Mouse (Mus musculus) gastrocnemius, postnatal 36 days (tissue): ENCODE data around the gene Aldh3b2. TPM values are rescaled to one million over a fixed set of nuclear protein-coding genes. Genes with fewer than 3 reads are reported as not detected.

Experiments used
- DNase-seq, 2 experiments: peaks; one replicate each; pipeline ENCODE4 v3.0.0; 2022
- intact Hi-C: fragments of 180-260 bp; cut with DNase I; formaldehyde crosslinking; loops from one replicate; pipeline ENCODE4 v1.15.1; 2025
- long read RNA-seq, 2 experiments: library from polyadenylated mRNA; stranded (forward); transcript quantifications; one replicate each; pipeline ENCODE4 v2.0.0; 2021
- total RNA-seq, 2 experiments: library from RNA; stranded (reverse); gene quantifications; 2 replicates each; pipeline ENCODE4 v1.2.3; 2021

The Aldh3b2 gene
- under 1 TPM; 0.20 to 0.23 TPM for total RNA-seq
- long read RNA-seq, experiment 1: 0 reads
- long read RNA-seq, experiment 2: 0 reads

- intact Hi-C loops: no loop called here
- DNase-seq: no peak
Observed at GRCm38 (mm10) chr19:3972229-3972628, at the start of gene Aldh3b2. Gene Aldh3b2 (plus strand): TSS chr19:3972328.

- DNase-seq: no peak
- intact Hi-C loops: no loop called here
Observed at GRCm38 (mm10) chr19:3922661-3923371, 49.3 kb upstream of the Aldh3b2 start.

- intact Hi-C loops: no loop called here
- DNase-seq: peak in 1 of 2 experiments; percentile 62
Observed at GRCm38 (mm10) chr19:3923586-3923985, 48.5 kb upstream of the Aldh3b2 start.

- intact Hi-C loops: no loop called here
- DNase-seq: no peak
Observed at GRCm38 (mm10) chr19:3924190-3924589, 47.9 kb upstream of the Aldh3b2 start.

- no peak for DNase-seq
- intact Hi-C loops: no loop called here
Observed at GRCm38 (mm10) chr19:3924868-3925267, 47.3 kb upstream of the Aldh3b2 start.

GRCm38 (mm10) chr19:3925859-3926258 is 46.3 kb upstream of the Aldh3b2 start:
- no peak for DNase-seq
- intact Hi-C loops: no loop called here

- intact Hi-C loops: no loop called here
- DNase-seq: no peak
Observed at GRCm38 (mm10) chr19:3926279-3926678, 45.8 kb upstream of the Aldh3b2 start.

GRCm38 (mm10) chr19:3926685-3927084 is 45.4 kb upstream of the Aldh3b2 start:
- intact Hi-C loops: no loop called here
- DNase-seq: no peak

GRCm38 (mm10) chr19:3927989-3928388 is 44.1 kb upstream of the Aldh3b2 start:
- DNase-seq: no peak
- intact Hi-C loops: no loop called here

- intact Hi-C loops: no loop called here
- DNase-seq: no peak
Observed at GRCm38 (mm10) chr19:3928779-3929178, 43.3 kb upstream of the Aldh3b2 start.

- peak; percentile 90 to 94 for DNase-seq
- intact Hi-C loops: no loop called here
Observed at GRCm38 (mm10) chr19:3929211-3929941, 42.8 kb upstream of the Aldh3b2 start, which contains the start of gene Aldh3b1. Gene Aldh3b1 (minus strand): TSS chr19:3929808.

GRCm38 (mm10) chr19:3930262-3931057 is 41.7 kb upstream of the Aldh3b2 start:
- intact Hi-C loops: no loop called here

GRCm38 (mm10) chr19:3931716-3932115 is 40.4 kb upstream of the Aldh3b2 start:
- DNase-seq: no peak
- intact Hi-C loops: no loop called here

More at GRCm38 (mm10) chr19:3930262-3931057, 41.7 kb upstream of the Aldh3b2 start:
- no peak for DNase-seq

- peak; percentile 63 to 68 for DNase-seq
- intact Hi-C loops: no loop called here
Observed at GRCm38 (mm10) chr19:3935032-3935895, 36.9 kb upstream of the Aldh3b2 start, which contains the start of gene Unc93b1. Gene Unc93b1 (plus strand): TSS chr19:3935186.

GRCm38 (mm10) chr19:3935896-3936850 is 36.0 kb upstream of the Aldh3b2 start:
- peak; percentile 58 to 64 for DNase-seq
- intact Hi-C loops: no loop called here

- DNase-seq: no peak
- intact Hi-C loops: no loop called here
Observed at GRCm38 (mm10) chr19:3942315-3942714, 29.8 kb upstream of the Aldh3b2 start.

GRCm38 (mm10) chr19:3942986-3943735 is 29.0 kb upstream of the Aldh3b2 start:
- intact Hi-C loops: no loop called here

More at GRCm38 (mm10) chr19:3942986-3943735, 29.0 kb upstream of the Aldh3b2 start:
- DNase-seq: no peak
